Mouse (Mus musculus) neutrophil, adult 5-6 weeks (primary cell): ENCODE results near the gene Trak1. TPM values are rescaled to one million over a fixed set of nuclear protein-coding genes. Genes with fewer than 3 reads are reported as not detected.

ENCODE experiments used
- ATAC-seq: fragments of 151-379, 151-347 bp; 2 replicates; pipeline ENCODE4 v1.8.0; 2017; ENCODE audit warnings: mild to moderate bottlenecking, moderate TSS enrichment; ENCODE audit not compliant: insufficient number of reproducible peaks, poor library complexity, low FRiP score, severe bottlenecking; ENCODE audit errors: extremely low read depth
- total RNA-seq: library from RNA; stranded (forward); fragments of 200-1000 nt; gene quantifications from 2 replicates; pipeline ENCODE4 v1.2.3, GENCODE M21; 2017

Trak1 gene
- total RNA-seq, 1 experiment from 2014 or later, result 45.3 TPM

DNA sequence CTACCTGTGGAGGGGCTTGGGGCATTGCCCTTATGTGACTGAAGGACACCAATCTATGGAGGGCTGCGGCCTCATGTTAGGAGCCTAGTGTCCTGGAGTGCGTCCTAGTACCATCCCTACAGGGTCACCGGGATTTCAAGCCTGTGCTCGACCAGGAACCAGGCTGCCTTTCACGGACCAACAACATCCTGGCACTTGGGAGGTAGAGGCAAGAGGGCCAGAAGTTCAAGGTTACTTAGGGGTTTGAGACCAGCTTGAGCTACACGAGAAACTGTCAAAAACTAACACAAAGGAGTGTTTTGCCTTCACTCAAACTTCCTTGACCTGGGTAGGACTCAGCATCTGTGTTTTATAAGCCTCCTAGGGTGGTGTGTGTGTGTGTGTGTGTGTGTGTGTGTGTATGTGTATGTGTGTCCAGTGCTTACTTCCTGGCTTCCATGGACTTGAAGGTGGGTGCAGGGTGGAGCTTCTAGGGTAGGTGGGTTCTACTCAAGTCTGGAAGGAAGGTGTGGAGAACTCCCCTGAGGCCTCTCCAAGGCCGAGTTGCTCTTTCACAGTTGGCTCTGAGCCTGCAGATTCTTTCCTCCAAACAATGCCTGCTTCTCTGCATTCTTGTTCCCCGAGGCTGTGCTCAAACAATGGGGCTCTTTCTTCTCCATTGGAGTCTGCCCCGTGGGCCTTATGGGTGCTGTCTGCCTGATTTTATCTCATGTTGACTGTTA is 40.1 kb downstream of the Trak1 start:
- no peak for ATAC-seq

DNA sequence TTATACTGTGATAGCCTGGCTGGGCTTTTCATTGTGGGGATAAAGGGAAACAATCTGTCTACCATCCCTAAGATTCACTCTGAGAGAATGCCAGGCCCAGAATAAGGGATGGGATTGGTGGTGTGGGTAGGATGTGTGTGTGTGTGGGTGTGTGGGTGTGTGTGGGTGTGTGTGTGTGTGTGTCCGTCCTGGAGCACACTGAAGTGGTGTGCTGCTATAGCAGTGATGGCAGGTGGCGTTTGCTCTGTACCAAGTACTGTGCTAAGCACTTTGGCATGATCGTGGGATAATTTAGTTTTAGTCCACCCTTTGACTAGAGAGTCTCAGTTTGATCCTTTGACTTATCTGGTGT is 40.6 kb downstream of the Trak1 start:
- no peak for ATAC-seq

DNA sequence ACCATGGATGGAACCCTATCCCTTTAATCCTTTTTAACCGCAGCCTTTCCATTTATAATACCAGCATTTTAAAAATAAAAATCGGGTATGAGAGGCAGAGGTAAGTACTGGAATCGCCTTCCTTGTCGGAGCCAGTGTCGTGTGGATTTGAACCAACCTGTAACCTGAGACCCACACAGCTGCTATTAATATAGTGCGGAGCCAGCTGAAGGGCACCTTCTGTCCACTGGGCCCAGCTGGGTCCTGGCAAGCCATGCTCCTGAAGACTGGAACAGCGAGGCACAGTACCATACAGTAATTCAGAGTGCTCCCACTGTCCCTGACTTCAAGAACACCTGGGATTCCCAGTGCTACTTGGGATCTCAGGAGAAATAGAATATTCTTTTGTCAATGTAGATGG is 44.5 kb downstream of the Trak1 start:
- no peak for ATAC-seq

DNA sequence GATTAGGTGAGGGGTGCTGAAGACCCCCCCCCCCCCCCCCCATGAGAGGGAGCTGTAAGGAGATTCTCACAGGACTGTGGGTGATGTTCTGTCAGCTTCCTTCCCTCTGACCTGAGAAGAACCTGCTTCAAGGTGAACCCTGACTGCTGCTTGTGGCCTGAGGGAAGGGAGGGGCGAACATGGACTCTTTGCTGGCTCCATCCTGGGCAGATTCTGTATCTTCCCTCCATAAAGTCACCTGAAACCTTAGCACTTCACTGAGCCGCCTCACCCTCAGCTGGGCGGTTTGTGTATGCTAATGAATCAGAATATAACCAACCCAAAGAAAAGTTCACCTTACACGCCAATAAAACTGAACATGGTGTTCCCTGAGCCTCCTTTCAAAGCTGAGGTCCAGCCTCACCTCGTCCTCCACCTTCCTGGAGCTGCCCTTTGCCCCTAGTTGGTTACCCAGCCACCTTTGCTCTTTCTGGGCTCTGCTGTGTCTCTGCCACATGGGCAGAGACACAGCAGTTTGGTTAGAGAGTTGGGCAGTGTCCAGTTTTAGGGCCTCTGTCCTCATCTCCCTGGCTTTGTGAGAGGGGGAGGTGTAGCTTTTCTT is 45.3 kb downstream of the Trak1 start:
- ATAC-seq, result no peak

DNA sequence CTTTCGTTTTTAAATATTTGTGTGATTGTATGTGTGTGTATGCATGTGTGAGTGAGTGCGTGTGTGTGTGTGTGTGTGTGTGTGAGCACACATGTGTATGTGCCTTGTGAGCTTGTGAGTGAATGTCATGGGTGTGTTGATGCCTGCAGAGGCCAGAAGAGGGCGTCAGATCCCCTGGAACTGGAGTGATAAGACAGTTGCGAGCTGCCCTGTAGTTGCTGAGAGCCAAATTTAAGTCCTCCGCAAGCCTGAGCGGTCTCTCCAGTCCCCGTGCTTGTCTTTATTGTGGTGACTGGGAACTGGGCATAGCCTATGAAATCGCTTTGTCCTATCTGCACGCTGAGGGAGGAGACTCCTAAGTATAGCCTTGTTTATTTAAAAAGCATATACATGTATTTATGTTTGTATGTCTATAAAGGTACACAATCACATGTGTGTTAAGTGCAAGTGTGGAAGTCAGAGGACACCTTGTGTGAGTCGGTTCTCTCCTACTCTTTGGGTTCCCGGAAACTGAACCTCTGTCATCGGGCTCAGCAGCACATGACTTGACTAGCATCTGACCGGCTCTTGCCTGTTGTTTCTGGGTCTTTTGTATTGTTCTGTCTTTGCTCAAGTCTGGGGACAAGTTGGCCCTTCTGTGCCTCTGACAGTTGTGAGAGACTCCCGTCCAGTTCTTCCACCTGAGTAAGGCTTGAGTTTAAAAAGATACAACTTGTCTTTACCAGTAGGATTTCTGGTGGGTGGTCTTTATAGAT is 46.0 kb downstream of the Trak1 start:
- ATAC-seq, result no peak

DNA sequence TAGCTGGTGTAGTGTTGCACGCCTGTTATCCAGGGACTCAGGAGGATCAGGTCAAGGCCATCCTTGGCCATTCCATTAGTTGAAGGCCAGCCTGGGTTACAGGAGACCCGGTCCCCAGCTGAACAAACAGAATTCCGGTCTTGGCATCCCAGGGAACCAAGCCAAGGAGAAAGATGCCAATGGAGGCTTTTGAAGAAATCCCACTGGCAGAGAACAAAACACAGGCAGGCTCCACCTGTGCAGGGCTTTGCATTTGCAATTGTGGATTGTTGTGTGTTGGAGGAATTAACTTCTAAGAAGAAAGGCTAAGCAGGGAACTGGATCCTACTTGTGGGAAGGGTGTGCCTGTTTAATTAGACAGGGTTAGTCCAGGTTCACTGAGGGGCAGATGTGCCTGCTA is 47.0 kb downstream of the Trak1 start:
- no peak for ATAC-seq

DNA sequence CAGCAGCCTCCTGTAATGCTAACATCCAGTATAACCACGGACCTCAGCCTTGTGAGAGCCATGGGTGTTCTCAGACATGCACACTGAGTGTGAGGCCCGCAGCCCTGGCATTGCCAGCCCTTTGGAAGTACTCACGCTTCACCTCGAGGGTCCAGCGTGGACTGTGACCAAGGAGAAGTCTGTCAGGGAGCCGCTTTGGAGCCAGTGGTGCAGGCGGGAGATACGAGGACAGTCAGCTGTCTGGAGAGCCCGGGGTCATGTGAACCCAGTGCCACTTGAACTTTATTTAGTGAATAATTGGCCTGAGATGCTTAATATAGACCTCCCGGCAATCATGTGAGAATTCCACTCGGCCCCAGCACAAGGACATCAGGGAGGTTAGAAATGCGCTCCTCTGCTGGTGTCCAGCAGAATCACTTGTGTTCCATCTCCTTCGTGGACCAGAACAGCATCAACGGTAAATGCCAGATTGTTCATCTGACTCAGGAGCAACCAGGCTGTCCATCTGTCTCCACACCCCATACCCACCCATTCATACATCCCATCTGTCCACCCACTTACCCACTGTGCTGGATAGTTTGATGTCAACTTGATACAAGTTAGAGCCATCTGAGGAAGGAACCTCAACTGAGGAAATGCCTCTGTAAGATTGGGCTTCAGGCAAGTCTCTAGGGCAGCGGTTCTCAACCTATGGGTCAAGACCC is 48.3 kb downstream of the Trak1 start:
- ATAC-seq, result no peak

DNA sequence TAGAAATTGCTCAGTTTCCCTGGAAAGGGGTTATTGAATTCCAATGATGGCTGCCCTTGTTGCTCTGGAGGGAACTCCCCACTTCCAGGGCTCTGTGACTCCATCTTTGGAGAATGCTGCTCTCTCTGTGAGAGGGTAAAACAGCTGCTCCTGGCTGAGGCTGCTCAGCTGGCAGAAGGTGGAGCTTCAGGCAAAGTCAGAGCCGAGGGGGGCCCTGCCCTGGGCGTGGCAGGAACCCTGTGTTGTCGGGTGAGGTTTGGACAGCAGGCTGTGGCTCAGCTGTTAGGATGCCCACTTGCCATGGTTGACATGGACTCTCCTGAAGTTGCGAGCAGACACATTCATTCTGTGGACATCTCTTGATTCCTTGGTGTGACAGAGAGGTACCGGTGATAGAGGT is 49.3 kb downstream of the Trak1 start:
- no peak for ATAC-seq

DNA sequence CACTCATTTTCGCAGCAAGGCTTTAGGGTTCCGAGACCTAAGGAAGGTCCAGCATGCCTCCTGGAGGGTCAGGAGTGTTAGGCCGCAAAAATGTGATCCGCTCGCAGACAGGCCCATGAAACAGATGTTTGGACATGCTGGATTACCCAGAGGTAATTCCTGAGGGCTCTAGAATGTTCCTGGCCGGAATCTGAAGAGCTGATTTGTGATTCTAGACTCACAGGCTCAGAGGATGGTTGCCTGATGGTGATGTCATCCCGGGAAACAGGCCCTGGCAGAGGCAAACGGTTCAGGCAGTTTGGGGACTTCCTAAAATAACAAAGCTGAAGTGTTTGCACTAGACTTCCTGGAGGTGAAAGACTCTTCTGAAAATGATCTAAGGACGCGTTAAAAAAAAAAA is 50.7 kb downstream of the Trak1 start:
- no peak for ATAC-seq

DNA sequence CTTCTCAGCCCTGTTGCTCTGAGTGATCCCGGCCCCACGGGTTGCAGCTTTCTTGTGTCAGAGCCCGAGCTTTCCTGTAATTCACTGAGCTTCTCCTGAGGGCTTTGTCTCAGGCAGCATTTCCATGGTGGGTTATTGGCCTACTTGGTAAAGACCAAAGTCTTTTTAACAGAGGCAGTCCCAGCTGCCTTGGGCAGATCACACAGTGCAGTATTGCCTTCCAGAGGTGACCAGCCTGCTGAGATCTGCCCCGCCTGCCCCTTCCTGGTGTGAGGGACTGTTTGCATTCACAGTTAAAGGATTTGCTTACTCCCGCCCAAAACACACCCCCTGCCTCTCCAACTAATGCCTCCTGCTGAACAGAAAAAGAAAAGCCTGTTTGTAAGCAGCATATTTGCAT is 51.2 kb downstream of the Trak1 start:
- ATAC-seq, result no peak

DNA sequence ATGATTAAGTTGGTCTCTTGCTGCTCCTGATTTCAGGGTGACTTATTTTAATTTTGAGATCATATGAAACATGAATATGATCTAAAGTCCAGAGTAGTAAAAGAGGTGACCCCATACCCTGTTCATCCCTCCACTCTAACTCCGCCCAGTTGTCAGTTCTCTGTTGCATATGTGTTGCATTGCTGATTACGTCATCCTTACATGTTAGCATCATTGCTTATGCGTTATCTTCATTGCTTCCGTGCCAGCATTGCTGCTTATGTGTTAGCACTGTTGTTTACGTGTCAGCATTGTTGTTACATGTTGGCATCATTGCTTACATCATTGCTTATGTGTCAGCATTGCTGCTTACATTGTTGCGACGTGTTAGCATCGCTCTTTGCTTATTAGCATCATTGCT is 51.8 kb downstream of the Trak1 start:
- no peak for ATAC-seq

DNA sequence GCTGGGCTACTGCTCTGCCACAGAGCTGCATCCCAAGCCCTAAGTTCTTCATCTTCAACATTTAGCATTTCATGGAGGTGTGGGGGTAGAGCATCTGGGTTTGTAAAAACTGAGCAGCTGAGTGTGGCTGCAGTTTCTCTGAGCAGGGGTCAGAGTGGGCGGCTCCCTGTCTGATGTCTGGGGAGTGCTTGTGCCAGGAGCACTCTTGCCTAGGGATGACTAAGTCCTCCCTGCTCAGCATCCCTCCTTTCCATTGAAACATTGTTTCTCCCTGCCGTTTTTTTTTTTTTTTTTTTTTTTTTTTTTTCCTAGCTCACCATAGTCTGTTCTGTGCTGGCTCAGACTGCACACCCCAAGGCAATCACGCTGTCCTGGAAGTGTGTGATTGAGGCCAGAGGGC is 53.3 kb downstream of the Trak1 start:
- no peak for ATAC-seq

DNA sequence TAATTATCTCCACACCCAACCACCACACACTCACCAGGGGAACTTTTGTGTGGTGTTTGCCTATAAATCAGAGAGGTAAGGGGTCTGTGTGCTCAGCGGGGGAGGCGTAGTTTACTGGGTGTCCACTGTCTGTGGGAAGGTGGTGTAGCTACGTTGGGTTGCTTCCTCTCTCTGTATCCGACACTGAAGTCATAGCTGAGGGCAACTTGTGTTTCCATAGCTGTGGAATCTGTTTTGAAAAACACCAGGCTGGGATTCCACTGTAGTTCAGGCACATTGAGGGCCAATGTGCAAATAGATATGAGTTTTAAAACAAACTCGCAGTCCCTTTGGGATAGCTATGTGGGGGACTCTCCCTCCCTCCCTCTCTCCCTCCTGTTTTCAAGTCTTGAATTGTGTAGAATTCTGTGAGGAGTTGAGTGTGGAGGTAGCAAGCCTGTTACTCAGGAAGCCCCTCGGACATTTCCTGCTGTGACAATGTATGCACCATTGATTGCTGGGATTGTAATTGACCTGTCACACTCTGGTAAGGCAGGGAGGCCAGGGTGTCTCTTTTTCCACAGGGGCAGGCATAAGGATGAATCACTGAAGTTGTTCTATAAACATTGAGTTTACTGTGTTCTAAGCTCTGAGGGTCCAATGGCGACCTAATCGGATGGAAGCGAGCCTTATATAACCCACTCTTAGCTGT is 54.2 kb downstream of the Trak1 start:
- ATAC-seq, result no peak

DNA sequence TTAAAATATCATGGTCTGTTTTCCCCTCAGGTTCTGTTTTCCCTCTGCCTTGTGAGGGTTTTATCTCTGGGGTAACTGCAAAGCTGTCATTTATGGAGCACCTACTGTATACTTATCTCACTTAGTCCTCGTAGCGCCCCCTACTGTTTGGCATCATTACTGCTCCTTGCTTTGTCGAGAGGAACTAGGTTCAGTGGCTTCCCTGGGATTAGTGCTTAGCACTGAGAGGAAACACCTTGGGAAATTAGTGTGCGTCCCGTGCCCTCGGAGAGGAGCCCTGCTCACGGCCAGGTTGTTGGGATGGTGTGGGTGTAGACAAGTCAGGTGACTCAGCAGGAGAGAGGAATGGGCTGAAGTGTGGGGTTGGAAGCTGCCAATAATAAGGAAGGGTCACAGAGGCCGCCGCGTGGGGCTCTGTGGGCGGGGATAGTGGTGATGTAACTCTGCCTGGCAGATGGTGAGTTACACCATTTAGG is 54.9 kb downstream of the Trak1 start:
- ATAC-seq, result peak; percentile 70

DNA sequence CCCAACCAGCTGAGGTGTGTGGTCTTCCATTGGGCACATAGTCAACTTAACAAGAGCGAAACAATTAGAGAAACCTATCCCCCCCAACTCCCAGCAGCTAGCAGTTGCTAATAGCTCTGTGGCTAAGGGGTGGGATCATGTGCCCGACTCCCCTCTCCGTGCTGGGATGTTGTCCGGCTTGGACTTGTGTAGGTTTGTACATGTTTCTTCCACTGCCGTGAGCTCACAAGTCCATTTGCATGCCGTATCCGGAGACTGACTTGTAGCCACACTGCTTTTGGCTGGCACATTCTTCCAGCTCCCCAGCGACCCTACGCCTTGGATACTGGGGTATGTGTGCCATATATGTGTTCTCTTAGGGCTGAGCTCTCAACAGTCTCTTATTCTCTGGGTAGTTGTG is 55.4 kb downstream of the Trak1 start:
- no peak for ATAC-seq

DNA sequence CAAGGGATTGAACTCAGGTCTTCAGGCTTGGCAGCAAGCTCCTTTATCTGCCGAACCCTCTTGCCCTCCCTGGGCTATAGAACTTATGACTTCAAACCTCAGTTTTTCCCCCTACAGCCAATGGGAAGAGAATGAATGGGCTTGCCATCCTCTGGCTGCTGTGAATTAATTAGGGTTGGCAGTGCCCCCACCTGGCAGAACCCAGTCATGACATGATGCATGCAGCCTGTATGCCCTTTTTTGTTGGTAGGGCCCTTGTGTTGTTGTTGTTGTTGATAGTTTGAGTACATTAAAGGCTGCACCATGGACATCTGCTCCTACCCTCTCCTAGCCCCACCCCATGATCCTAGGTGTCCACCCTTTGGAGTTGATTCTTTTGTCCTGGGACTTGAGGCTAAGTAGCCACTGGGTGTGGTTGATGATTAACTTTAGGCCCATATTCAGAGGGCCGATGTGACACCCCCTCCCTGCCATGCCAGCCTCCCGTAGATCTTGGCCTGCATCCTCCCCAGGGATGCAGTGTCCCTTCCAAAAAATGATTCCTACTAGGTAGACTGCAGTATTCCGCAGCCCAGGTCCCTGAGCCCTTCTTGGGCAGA is 57.6 kb downstream of the Trak1 start:
- peak; percentile 63; the same call in 1 of the 2 replicates for ATAC-seq

DNA sequence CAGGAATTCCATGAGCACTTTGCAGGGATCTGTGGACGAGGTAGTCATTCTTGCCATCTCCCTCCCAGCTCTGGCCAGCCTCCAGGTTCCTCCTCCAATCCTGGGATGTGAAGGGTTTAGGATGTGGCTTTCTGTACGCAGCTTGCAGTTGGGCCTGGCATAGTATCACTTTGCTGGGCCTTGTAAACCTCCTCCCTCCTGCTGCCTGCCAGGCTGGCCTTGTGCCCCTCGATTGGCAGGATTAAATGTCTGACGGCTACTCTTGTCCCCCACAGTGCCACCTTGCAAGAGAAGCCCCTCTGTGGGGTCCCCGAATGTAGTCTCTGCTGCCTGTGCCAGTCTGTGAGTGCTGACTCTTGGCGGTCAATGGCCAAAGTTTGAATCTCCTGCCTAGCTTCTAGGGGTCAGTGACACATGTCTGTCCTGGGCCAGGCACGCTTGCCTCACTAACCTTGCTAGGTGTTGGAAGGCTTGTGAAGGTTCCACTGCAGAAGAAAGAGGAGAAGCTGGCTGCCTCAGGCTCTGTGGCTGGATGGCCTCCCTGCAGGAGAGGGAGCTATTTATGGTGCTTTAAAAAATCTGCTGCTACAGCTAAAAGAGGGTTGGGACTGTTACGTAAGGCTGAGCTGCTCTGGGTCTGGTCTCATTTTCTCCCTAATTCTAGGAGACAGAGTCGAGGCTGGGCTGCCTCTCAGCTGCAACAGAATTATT is 58.3 kb downstream of the Trak1 start:
- ATAC-seq, result no peak

DNA sequence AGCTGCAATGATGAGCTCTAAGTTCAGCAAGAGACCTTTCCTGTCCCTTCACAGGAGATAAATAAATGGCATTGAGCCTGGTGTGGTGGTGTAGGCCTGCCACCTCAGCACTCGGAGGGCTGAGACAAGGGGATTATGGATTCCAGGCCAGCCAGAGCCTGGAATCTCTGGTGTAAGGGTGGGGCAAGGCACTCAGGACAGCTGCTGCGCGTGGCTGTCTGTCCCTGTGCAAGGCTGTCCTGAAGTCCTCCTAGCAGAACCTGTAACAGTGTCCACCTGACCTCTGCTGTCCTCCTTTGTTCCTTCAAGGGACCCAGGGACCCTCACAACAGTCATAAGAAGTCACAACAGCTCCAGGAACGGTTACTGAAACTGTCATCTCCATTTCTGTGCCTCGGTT is 59.8 kb downstream of the Trak1 start:
- no peak for ATAC-seq
